Mouse (Mus musculus) c-Kit-positive CD71-positive TER-119-negative erythroid progenitor cells, embryonic 14.5 days (primary cell): ENCODE measurements around the gene Ergic1.

Experiments
- DNase-seq: peaks from one replicate; pipeline ENCODE4 v3.0.0-alpha.2; 2013; ENCODE audit warnings: low read depth

Gene Ergic1

DNA sequence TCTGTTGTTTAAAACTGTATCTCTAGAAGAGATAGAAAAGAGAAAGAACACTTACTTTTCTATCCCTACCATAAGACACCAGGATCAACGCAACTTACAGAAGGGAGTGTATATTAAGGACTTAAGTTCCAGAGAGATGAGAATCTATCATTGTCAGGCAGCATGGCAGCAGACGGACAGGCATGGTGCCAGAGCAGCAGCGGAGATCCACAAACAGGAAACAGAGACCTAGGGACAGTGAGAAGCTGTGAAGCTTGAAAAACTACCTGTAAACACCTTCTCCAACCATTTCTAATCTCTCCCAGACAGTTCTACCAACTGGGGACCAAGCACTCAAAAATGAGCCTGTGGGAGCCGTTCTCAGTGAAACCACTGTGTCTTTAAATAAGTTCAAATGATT is 142.4 kb downstream of the Ergic1 start:
- no peak for DNase-seq

DNA sequence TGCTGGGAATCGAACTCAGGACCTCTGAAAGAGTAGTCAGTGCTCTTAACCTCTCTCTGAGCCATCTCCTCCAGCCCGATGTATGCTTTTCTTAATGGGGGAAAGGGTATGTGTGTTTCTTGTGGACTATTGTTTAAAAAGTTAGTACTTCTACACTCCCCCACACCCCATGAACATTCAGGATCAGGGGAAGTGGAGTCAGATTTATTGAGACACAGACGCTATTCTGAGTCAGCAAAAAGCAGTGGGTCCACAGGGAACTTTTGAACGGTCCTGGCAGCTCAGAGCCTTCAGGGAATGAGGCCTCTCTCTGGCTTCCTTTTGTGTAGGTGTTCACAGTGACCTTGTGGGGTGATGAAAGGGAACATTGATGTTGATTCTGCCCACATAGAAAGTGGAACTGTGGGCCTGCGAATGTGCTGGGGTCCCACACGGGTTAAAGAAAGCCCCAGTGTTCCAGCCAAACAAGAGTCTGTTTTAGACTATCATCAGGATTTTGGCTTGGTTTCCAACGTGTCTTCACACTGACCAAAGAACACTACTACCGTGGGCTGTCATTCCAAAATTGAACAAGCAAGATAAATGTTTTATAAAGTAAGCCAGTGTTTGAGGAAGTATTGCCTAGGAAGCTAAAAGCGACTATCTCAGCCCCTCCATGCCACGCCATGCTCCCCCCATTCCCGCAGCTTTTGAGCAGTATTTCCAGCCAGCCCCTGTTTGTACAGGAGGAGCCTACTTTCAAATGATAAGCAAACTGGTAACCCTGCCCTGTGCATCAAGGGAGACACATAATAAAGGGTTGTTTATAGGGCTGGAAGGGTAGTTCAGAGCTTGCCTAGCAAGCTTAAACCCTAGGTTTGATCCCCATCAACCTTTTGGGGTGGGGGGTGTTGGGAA is 144.4 kb downstream of the Ergic1 start:
- DNase-seq = no peak
